Mouse (Mus musculus): ENCODE data around the gene Gm21746. TPM values are rescaled to one million over a fixed set of nuclear protein-coding genes. Genes with fewer than 3 reads are reported as not detected.
"Not testable (repeated sequence)": the region's sequence is repeated elsewhere in the genome, so short reads cannot be mapped to it uniquely, and the experiment has no call there.

The Gm21746 gene
- polyA plus RNA-seq (2017; shearing (Covaris generic)): not detected

DNA sequence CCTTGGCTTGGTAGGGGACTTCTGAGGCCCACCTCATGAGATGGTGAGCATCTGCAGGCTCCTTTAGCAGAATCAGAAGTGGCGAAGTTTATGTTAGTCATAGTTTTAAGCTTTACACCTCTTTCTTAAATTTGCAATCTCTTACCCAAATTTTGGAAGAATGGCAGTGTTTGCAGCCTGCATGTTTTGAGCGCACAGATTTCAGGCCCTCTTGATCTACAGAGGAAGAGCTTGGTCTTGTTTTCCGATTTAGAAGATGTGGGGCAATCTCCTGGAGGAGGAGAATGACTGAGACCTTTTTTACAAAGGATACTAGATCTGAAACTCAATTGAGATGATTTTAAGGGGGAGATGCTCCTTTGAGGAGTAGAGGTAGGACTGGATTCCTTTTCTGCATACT is at the start of gene Gm21746:
Gene Gm21746, minus strand, starts transcription at position 101 of the 400 bp plus-strand sequence.
- not testable (repeated sequence) for ATAC-seq

DNA sequence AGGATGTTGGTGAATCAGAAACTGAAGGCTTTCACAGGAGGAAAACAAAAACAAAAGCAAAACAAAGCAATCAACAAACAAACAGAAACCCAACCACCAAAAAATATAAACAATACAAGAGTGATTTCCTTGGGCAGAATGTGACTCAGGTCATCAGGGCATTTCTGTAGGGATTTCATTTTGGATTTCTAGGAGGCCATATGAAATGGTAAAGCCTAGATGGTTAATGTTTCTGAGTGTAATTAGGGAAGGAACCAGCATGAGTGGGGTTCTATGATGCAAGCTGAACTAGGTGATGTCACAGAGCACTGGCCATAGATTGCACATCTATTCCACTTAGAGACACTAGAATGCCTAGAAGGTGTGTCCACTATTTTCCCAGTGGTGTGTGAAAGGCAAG is 29.0 kb upstream of the Gm21746 start, which contains the start of gene Gm20873:
Gene Gm20873, plus strand, starts transcription at position 301 of the 400 bp plus-strand sequence.
- ATAC-seq: not testable (repeated sequence)

Other genes starting within 250 kb of the Gm21746 start
- gene Gm20873, start 29.1 kb upstream of the Gm21746 start, polyA plus RNA-seq (2017; shearing (Covaris generic)): not detected

Data from inflammation-experienced regulatory T-cells, adult 6 months (primary cell).